Mouse (Mus musculus) heart, embryonic 12.5 days (tissue): ENCODE measurements around the gene Map2k6. TPM values are rescaled to one million over a fixed set of nuclear protein-coding genes. Genes with fewer than 3 reads are reported as not detected.

Experiments
- ATAC-seq: fragments of 200-750 bp; cut with Nextera tagmentation; 2 replicates; pipeline ENCODE4 v1.8.0; 2017; ENCODE audit warnings: moderate TSS enrichment, moderate library complexity; ENCODE audit not compliant: insufficient number of reproducible peaks, low FRiP score
- H3K27ac ChIP-seq: fragments of 300-500 bp; sonication (generic); 2 replicates; pipeline ENCODE4 v1.5.1; 2016; ENCODE audit warnings: mild to moderate bottlenecking, moderate library complexity; ENCODE audit not compliant: poor library complexity, severe bottlenecking
- H3K27me3 ChIP-seq: fragments of 300-500 bp; sonication (generic); replicated peaks from 2 replicates; pipeline ENCODE4 v1.6.1; 2016; ENCODE audit warnings: mild to moderate bottlenecking, moderate library complexity
- H3K36me3 ChIP-seq: fragments of 300-500 bp; sonication (generic); 2 replicates; pipeline ENCODE4 v1.6.1; 2016; ENCODE audit warnings: mild to moderate bottlenecking, moderate library complexity
- H3K4me1 ChIP-seq: fragments of 300-500 bp; sonication (generic); replicated peaks from 2 replicates; pipeline ENCODE4 v1.6.1; 2016; ENCODE audit warnings: mild to moderate bottlenecking
- H3K4me2 ChIP-seq: fragments of 300-500 bp; sonication (generic); 2 replicates; pipeline ENCODE4 v1.6.1; 2016; ENCODE audit warnings: mild to moderate bottlenecking, moderate library complexity
- H3K4me3 ChIP-seq: fragments of 300-500 bp; sonication (generic); 2 replicates; pipeline ENCODE4 v1.5.1; 2016; ENCODE audit warnings: mild to moderate bottlenecking
- H3K9ac ChIP-seq: fragments of 300-500 bp; sonication (generic); 2 replicates; pipeline ENCODE4 v1.6.1; 2016; ENCODE audit warnings: mild to moderate bottlenecking, moderate library complexity
- H3K9me3 ChIP-seq: fragments of 300-500 bp; sonication (generic); replicated peaks from 2 replicates; pipeline ENCODE4 v1.6.1; 2016; ENCODE audit warnings: mild to moderate bottlenecking, moderate library complexity
- WGBS: fragments of 180-500 bp; shearing (Covaris S2); methylation state at CpG from one replicate; pipeline ENCODE4 v1.1.7; 2016; 5-methylcytosine and 5-hydroxymethylcytosine counted together
- polyA plus RNA-seq: library from polyadenylated mRNA; unstranded; fragments of >200 nt; fragmentation: Nextera tagmentation; extraction: Ambion mirVana; gene quantifications from 2 replicates; pipeline ENCODE4 v1.2.1, GENCODE M21; 2016

Map2k6 gene
- polyA plus RNA-seq, 1 experiment from 2014 or later, result 13.7 TPM

- Histone ChIP-seq H3K4me2 (no peak overlapping the region), H3K9me3 (no peaks in the 10 kb centered on the region), H3K27ac (no peak overlapping the region), H3K9ac (no peak overlapping the region), H3K4me3 (no peak overlapping the region), H3K27me3 (no peaks in the 10 kb centered on the region), H3K4me1 (0 out of 2 replicates have a peak, but pooled peaks cover 3% of the 10 kb centered on the region), H3K36me3 (no peaks in the 10 kb centered on the region)
- no peak for ATAC-seq
- WGBS, result 74% methylated on average over 10 of the region's 10 CpGs
These were observed 164.9 kb downstream of the Map2k6 start for GRCm38 (mm10) chr11:110563801-110564200.

GRCm38 (mm10) chr11:110566307-110566706 lies 167.4 kb downstream of the Map2k6 start:
- H3K27ac ChIP-seq, result no peak overlapping the region
- no peak for ATAC-seq
- no peaks in the 10 kb centered on the region for H3K36me3 ChIP-seq
- WGBS, result 69% methylated on average over 7 of the region's 7 CpGs
- H3K4me1 ChIP-seq, result 0 out of 2 replicates have a peak, but pooled peaks cover 3% of the 10 kb centered on the region
- H3K9ac ChIP-seq, result no peak overlapping the region
- no peak overlapping the region for H3K4me3 ChIP-seq
- H3K9me3 ChIP-seq, result no peaks in the 10 kb centered on the region
- H3K27me3 ChIP-seq, result no peaks in the 10 kb centered on the region
- no peak overlapping the region for H3K4me2 ChIP-seq

GRCm38 (mm10) chr11:110572548-110572947 lies 173.6 kb downstream of the Map2k6 start:
- Histone ChIP-seq H3K4me1 (no peaks in the 10 kb centered on the region), H3K9me3 (no peaks in the 10 kb centered on the region), H3K4me2 (no peak overlapping the region), H3K9ac (no peak overlapping the region), H3K36me3 (no peaks in the 10 kb centered on the region), H3K4me3 (no peak overlapping the region), H3K27ac (no peak overlapping the region), H3K27me3 (no peaks in the 10 kb centered on the region)
- ATAC-seq, result no peak
- 52% methylated on average over 10 of the region's 10 CpGs for WGBS

Other genes with a start within 250 kb of the Map2k6 start
- gene Abca9, start 230.9 kb upstream of the Map2k6 start, polyA plus RNA-seq, result 1.7 TPM in 2 replicates
- 0.54 and 0.64 TPM in 2 replicates for gene Abca6, start 147.3 kb upstream of the Map2k6 start, polyA plus RNA-seq
- 2.6 TPM in 2 replicates for gene Abca5, start 61.4 kb upstream of the Map2k6 start, polyA plus RNA-seq